Mouse (Mus musculus): ENCODE measurements around the gene Prl. TPM values are rescaled to one million over a fixed set of nuclear protein-coding genes. Genes with fewer than 3 reads are reported as not detected.
"Not testable (repeated sequence)": the region's sequence is repeated elsewhere in the genome, so short reads cannot be mapped to it uniquely, and the experiment has no call there.

Prl gene
- not detected in 2 replicates for polyA plus RNA-seq (2015; fragmentation: Nextera tagmentation; extraction: Ambion mirVana)

- no peak within 1 kb of the TSS for H3K4me3 ChIP-seq
- no peaks in the 10 kb centered on the region for H3K4me1 ChIP-seq (replicated peaks)
- ATAC-seq (replicated peaks; ENCODE audit: insufficient number of reproducible peaks, insufficient read depth, low FRiP score, low read depth): no peak
- no peak within 1 kb of the TSS for H3K27ac ChIP-seq
- H3K9ac ChIP-seq: no peak within 1 kb of the TSS
- H3K36me3 ChIP-seq: no peaks in the 10 kb centered on the region
- no peaks in the 10 kb centered on the region for H3K9me3 ChIP-seq (replicated peaks)
- WGBS: 86% methylated on average over 1 of the region's 1 CpGs
- H3K4me2 ChIP-seq: no peak within 1 kb of the TSS
- no peaks in the 10 kb centered on the region for H3K27me3 ChIP-seq
Measured at GRCm38 (mm10) chr13:27057270-27057669, at the start of gene Prl. Gene Prl, plus strand, starts transcription at chr13:27057570.

- Histone ChIP-seq H3K36me3 (no peaks in the 10 kb centered on the region), H3K4me1 (replicated peaks) (no peaks in the 10 kb centered on the region), H3K4me3 (no peak overlapping the region), H3K27ac (no peak overlapping the region), H3K9ac (no peak overlapping the region), H3K27me3 (no peaks in the 10 kb centered on the region), H3K9me3 (replicated peaks) (no peaks in the 10 kb centered on the region), H3K4me2 (no peak overlapping the region)
- no peak for ATAC-seq (replicated peaks; ENCODE audit: insufficient number of reproducible peaks, insufficient read depth, low FRiP score, low read depth)
- WGBS: 62% methylated on average over 1 of the region's 1 CpGs
Measured at GRCm38 (mm10) chr13:27026614-27027013, 30.8 kb upstream of the Prl start.

DNA sequence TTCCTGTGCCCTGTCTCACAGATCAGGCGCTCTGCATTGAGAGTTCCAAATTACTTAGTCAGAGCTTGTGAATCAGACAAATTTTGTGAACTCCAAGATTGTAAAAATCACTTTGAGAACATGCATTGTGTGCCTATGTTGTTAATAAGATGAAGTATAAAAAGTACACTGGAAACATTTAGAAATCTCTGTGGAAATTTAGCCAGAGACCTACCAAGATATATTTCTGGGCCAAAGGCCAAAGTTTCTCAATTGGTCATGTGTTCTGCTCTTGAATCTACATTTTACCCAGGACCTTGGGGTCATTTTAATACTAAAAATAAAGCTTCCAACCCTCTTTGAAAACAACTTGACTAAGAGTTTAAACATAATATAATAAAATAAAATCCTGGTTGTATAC is 30.0 kb upstream of the Prl start:
- Histone ChIP-seq H3K27me3 (no peaks in the 10 kb centered on the region), H3K4me1 (replicated peaks) (no peaks in the 10 kb centered on the region), H3K9ac (no peak overlapping the region), H3K27ac (no peak overlapping the region), H3K4me2 (no peak overlapping the region), H3K4me3 (no peak overlapping the region), H3K9me3 (replicated peaks) (no peaks in the 10 kb centered on the region), H3K36me3 (no peaks in the 10 kb centered on the region)
- 71% methylated on average over 1 of the region's 1 CpGs for WGBS
- ATAC-seq (replicated peaks; ENCODE audit: insufficient number of reproducible peaks, insufficient read depth, low FRiP score, low read depth): no peak

DNA sequence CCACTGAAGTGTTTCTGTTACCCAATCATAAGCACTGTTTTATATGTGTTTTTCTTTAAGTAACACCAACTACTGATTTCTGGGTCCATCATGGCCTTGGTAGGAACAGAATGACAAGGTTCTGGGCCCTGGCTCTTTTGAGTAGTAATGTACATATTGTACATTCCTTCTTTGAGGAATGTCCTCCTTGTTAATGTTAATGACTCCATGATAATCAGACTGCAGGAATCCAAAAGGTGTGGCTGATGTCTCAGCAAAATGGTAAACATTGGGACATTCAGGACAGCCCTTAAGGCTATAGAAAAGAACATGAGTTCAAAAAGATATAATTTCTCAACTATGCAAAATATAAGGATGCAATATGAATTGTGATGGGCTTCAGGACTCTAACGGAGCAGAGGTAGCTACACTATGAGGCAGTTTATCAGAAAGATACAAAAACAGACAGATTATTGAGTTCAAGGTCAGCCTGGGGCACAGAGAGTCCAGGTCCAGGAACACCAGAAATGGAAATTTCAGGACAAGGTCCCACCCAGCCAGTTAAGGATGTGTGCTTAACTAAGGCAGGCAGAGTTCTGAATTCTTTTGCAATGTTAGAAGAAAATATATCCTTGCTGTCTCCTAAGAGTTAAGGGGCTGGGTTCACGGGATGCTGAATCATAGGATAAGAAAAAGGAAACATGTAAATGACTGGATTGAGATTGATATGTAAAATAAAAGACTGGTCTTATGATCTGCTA is 28.7 kb upstream of the Prl start:
- 58% methylated on average over 2 of the region's 2 CpGs for WGBS
- no peak for ATAC-seq (replicated peaks; ENCODE audit: insufficient number of reproducible peaks, insufficient read depth, low FRiP score, low read depth)
- no peak overlapping the region for H3K4me3 ChIP-seq

GRCm38 (mm10) chr13:27031101-27031852 is 26.1 kb upstream of the Prl start:
- no peaks in the 10 kb centered on the region for H3K4me1 ChIP-seq (replicated peaks)
- no peak for ATAC-seq (replicated peaks; ENCODE audit: insufficient number of reproducible peaks, insufficient read depth, low FRiP score, low read depth)
- 49% methylated on average over 4 of the region's 4 CpGs for WGBS
- no peaks in the 10 kb centered on the region for H3K27me3 ChIP-seq
- no peak overlapping the region; the same call in 1 of the 2 replicates for H3K27ac ChIP-seq
- H3K9ac ChIP-seq: no peak overlapping the region
- H3K4me3 ChIP-seq: no peak overlapping the region
- no peaks in the 10 kb centered on the region for H3K36me3 ChIP-seq
- no peak overlapping the region for H3K4me2 ChIP-seq
- no peaks in the 10 kb centered on the region for H3K9me3 ChIP-seq (replicated peaks)

More for the DNA sequence above, 28.7 kb upstream of the Prl start:
- Histone ChIP-seq H3K27me3 (no peaks in the 10 kb centered on the region), H3K36me3 (no peaks in the 10 kb centered on the region), H3K9ac (no peak overlapping the region), H3K4me1 (replicated peaks) (no peaks in the 10 kb centered on the region), H3K9me3 (replicated peaks) (no peaks in the 10 kb centered on the region), H3K4me2 (no peak overlapping the region), H3K27ac (no peak overlapping the region)

DNA sequence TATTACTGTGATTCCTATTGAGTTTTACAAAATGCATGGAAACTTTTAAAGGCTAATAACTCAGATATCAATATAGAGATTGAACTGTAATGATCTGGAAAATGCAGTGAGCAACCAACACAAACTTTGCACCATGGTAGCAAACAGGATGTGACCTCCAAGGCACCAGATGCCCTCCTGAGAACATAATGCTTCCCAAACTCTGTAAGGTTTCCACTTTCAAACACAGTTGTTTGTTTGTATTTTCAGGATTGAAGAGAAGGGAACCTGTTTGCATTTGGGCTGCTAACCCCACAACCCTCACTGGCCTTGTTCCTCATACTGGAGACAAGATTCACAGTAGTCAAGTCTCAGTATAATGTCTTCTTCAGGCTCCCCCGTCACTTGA is 25.5 kb upstream of the Prl start:
- H3K9me3 ChIP-seq (replicated peaks): no peaks in the 10 kb centered on the region
- no peak for ATAC-seq (replicated peaks; ENCODE audit: insufficient number of reproducible peaks, insufficient read depth, low FRiP score, low read depth)
- no peaks in the 10 kb centered on the region for H3K27me3 ChIP-seq
- no peak overlapping the region for H3K4me3 ChIP-seq
- H3K4me1 ChIP-seq (replicated peaks): no peaks in the 10 kb centered on the region
- H3K27ac ChIP-seq: 0 out of 2 replicates have a peak overlapping the region, but pooled peaks have one; percentile 28
- WGBS: 90% methylated on average over 1 of the region's 1 CpGs
- H3K9ac ChIP-seq: no peak overlapping the region
- no peak overlapping the region for H3K4me2 ChIP-seq
- no peaks in the 10 kb centered on the region for H3K36me3 ChIP-seq

- Histone ChIP-seq H3K4me2 (no peak overlapping the region), H3K9me3 (replicated peaks) (no peaks in the 10 kb centered on the region), H3K9ac (no peak overlapping the region), H3K27ac (no peak overlapping the region), H3K4me3 (no peak overlapping the region), H3K36me3 (no peaks in the 10 kb centered on the region), H3K4me1 (replicated peaks) (no peaks in the 10 kb centered on the region), H3K27me3 (no peaks in the 10 kb centered on the region)
- 58% methylated on average over 2 of the region's 2 CpGs for WGBS
- ATAC-seq (replicated peaks; ENCODE audit: insufficient number of reproducible peaks, insufficient read depth, low FRiP score, low read depth): no peak
Measured at GRCm38 (mm10) chr13:27032998-27033397, 24.4 kb upstream of the Prl start.

GRCm38 (mm10) chr13:27042185-27042584 is 15.2 kb upstream of the Prl start:
- H3K27ac ChIP-seq: no peak overlapping the region
- H3K9ac ChIP-seq: no peak overlapping the region
- no peaks in the 10 kb centered on the region for H3K9me3 ChIP-seq (replicated peaks)
- 74% methylated on average over 2 of the region's 2 CpGs for WGBS
- no peak overlapping the region for H3K4me3 ChIP-seq
- no peaks in the 10 kb centered on the region for H3K36me3 ChIP-seq
- no peaks in the 10 kb centered on the region for H3K4me1 ChIP-seq (replicated peaks)
- no peak for ATAC-seq (replicated peaks; ENCODE audit: insufficient number of reproducible peaks, insufficient read depth, low FRiP score, low read depth)
- H3K27me3 ChIP-seq: no peaks in the 10 kb centered on the region
- no peak overlapping the region for H3K4me2 ChIP-seq

DNA sequence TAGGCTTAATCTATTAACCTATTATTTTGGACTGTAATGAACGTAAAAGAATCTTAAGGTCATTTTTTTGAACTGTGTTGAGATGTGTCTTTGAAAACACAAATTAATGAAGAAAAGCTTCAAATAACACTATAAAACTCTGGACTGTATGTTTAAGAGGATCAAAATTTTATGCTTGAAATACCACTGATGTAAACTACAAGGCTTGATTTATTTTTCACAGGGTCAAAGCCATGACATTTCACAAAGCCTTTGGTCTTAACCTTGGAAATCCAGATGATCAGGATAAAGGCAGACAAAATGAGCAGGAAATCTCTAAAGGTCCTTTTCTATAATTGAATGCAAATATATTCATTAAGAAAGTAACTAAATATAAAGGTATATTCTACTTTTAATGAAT is 14.0 kb upstream of the Prl start:
- Histone ChIP-seq H3K9ac (no peak overlapping the region), H3K4me3 (no peak overlapping the region), H3K27me3 (no peaks in the 10 kb centered on the region), H3K4me2 (no peak overlapping the region), H3K9me3 (replicated peaks) (no peaks in the 10 kb centered on the region), H3K27ac (no peak overlapping the region), H3K4me1 (replicated peaks) (no peaks in the 10 kb centered on the region), H3K36me3 (no peaks in the 10 kb centered on the region)
- WGBS: 71% methylated on average over 1 of the region's 1 CpGs
- ATAC-seq (replicated peaks; ENCODE audit: insufficient number of reproducible peaks, insufficient read depth, low FRiP score, low read depth): no peak

DNA sequence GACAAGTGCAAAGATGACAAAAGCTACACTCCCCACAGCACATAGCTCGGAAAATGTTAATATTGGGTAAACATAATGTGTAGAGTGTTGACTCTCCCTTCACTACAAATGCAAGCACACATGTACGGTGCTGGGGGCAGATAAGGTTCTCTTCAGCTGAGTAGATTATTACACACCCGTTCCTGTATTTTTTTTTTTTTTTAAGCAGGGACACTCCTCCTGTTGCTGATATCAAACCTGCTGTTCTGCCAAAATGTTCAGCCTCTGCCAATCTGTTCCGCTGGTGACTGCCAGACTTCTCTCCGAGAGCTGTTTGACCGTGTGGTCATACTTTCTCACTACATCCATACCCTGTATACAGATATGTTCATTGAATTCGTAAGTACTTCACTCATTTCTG is 1.8 kb downstream of the Prl start:
- Histone ChIP-seq H3K27ac (no peak overlapping the region), H3K4me3 (no peak overlapping the region), H3K4me2 (no peak overlapping the region), H3K36me3 (no peaks in the 10 kb centered on the region), H3K9me3 (replicated peaks) (no peaks in the 10 kb centered on the region), H3K9ac (no peak overlapping the region), H3K4me1 (replicated peaks) (no peaks in the 10 kb centered on the region), H3K27me3 (no peaks in the 10 kb centered on the region)
- ATAC-seq (replicated peaks; ENCODE audit: insufficient number of reproducible peaks, insufficient read depth, low FRiP score, low read depth): no peak
- 59% methylated on average over 7 of the region's 7 CpGs for WGBS

GRCm38 (mm10) chr13:27093890-27094289 is 36.5 kb downstream of the Prl start, which contains the start of gene Prl3d1:
Gene Prl3d1, plus strand, starts transcription at chr13:27094190.
- not testable (repeated sequence) for H3K27ac ChIP-seq; H3K4me1 ChIP-seq (replicated peaks); H3K9ac ChIP-seq; H3K9me3 ChIP-seq (replicated peaks); ATAC-seq (replicated peaks; ENCODE audit: insufficient number of reproducible peaks, insufficient read depth, low FRiP score, low read depth); H3K36me3 ChIP-seq; H3K27me3 ChIP-seq; H3K4me2 ChIP-seq; H3K4me3 ChIP-seq
- 80% methylated on average over 5 of the region's 5 CpGs for WGBS
